Mouse (Mus musculus) hindbrain, embryonic 12.5 days (tissue): ENCODE data around the gene Mrps6. TPM values are rescaled to one million over a fixed set of nuclear protein-coding genes. Genes with fewer than 3 reads are reported as not detected.

Experiments used
- ATAC-seq: fragments of 200-750 bp; cut with Nextera tagmentation; 2 replicates; pipeline ENCODE4 v1.8.0; 2017; ENCODE audit warnings: moderate TSS enrichment; ENCODE audit not compliant: low FRiP score
- H3K27ac ChIP-seq: fragments of 300-500 bp; sonication (generic); 2 replicates; pipeline ENCODE4 v1.5.1; 2016; ENCODE audit warnings: mild to moderate bottlenecking
- H3K27me3 ChIP-seq: fragments of 300-500 bp; sonication (generic); 2 replicates; pipeline ENCODE4 v1.6.1; 2016; ENCODE audit warnings: mild to moderate bottlenecking
- H3K36me3 ChIP-seq: fragments of 300-500 bp; sonication (generic); 2 replicates; pipeline ENCODE4 v1.6.1; 2016; ENCODE audit warnings: mild to moderate bottlenecking
- H3K4me1 ChIP-seq: fragments of 300-500 bp; sonication (generic); 2 replicates; pipeline ENCODE4 v1.6.1; 2016
- H3K4me2 ChIP-seq: fragments of 300-500 bp; sonication (generic); replicated peaks from 2 replicates; pipeline ENCODE4 v1.6.1; 2016; ENCODE audit warnings: mild to moderate bottlenecking
- H3K4me3 ChIP-seq: fragments of 300-500 bp; sonication (generic); 2 replicates; pipeline ENCODE4 v1.5.1; 2016; ENCODE audit warnings: mild to moderate bottlenecking
- H3K9ac ChIP-seq: fragments of 300-500 bp; sonication (generic); 2 replicates; pipeline ENCODE4 v1.6.1; 2016; ENCODE audit warnings: mild to moderate bottlenecking, moderate library complexity
- H3K9me3 ChIP-seq: fragments of 300-500 bp; sonication (generic); replicated peaks from 2 replicates; pipeline ENCODE4 v1.6.1; 2016; ENCODE audit warnings: mild to moderate bottlenecking
- WGBS: fragments of 180-500 bp; shearing (Covaris S2); methylation state at CpG from one replicate; pipeline ENCODE4 v1.1.7; 2016; 5-methylcytosine and 5-hydroxymethylcytosine counted together
- polyA plus RNA-seq: library from polyadenylated mRNA; unstranded; fragments of >200 nt; fragmentation: Nextera tagmentation; extraction: Ambion mirVana; gene quantifications from 2 replicates; pipeline ENCODE4 v1.2.1, GENCODE M21; 2016

Mrps6 gene
- polyA plus RNA-seq, 1 experiment from 2014 or later: 139 TPM

DNA sequence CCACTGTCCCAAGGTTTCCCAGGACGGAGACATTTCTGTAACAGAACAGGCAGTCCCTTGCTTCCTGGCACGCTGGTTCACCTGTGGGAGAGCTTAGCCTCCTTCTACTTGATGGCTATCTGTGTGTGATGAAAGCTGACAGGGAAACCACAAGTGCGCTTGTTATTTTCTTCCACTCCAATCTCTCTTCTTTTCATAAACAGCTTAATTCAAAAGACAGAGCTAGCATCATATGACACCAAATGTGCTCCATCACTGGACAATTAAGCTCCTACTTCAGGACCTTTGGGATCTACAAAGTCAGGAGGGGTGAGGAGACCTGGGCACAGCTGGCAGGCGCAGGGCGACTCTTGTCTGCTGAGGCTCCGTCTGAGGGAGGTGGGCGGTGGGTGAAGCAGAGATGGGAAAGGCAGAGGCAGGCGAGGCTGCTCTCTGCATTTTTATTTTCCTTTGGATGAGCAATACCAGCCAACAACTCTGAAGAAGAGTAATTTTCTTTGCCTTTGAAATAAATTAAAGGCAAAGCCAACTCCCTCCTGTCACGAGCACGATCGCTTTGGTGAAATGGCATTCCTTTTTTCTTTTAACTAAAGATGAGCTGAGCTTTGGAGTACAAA is 76.2 kb downstream of the Mrps6 start:
- ATAC-seq: no peak
- Histone ChIP-seq H3K4me1 (peaks cover 11% of the 10 kb centered on the region), H3K9ac (no peak overlapping the region), H3K4me3 (no peak overlapping the region), H3K27ac (no peak overlapping the region), H3K27me3 (no peaks in the 10 kb centered on the region), H3K4me2 (no peak overlapping the region), H3K9me3 (no peaks in the 10 kb centered on the region), H3K36me3 (no peaks in the 10 kb centered on the region)
- WGBS: 85% methylated on average over 11 of the region's 11 CpGs

GRCm38 (mm10) chr16:92136275-92136674 is 78.2 kb downstream of the Mrps6 start:
- Histone ChIP-seq H3K27ac (no peak overlapping the region), H3K4me1 (peaks cover 27% of the 10 kb centered on the region), H3K9ac (no peak overlapping the region), H3K4me3 (no peak overlapping the region), H3K36me3 (no peaks in the 10 kb centered on the region), H3K9me3 (no peaks in the 10 kb centered on the region), H3K27me3 (no peaks in the 10 kb centered on the region), H3K4me2 (no peak overlapping the region)
- 89% methylated on average over 15 of the region's 15 CpGs for WGBS
- no peak for ATAC-seq

- ATAC-seq: no peak
- H3K27ac ChIP-seq: peak overlapping the region; percentile 70
- no peak overlapping the region for H3K9ac ChIP-seq
- no peak overlapping the region for H3K4me2 ChIP-seq
- WGBS: 32% methylated on average over 15 of the region's 15 CpGs
- no peaks in the 10 kb centered on the region for H3K27me3 ChIP-seq
- no peaks in the 10 kb centered on the region for H3K9me3 ChIP-seq
- peaks cover 46% of the 10 kb centered on the region for H3K4me1 ChIP-seq
- no peak overlapping the region for H3K4me3 ChIP-seq
- no peaks in the 10 kb centered on the region for H3K36me3 ChIP-seq
Observed at GRCm38 (mm10) chr16:92139386-92140261, 81.6 kb downstream of the Mrps6 start.

- no peak overlapping the region for H3K4me2 ChIP-seq
- no peaks in the 10 kb centered on the region for H3K36me3 ChIP-seq
- H3K9ac ChIP-seq: no peak overlapping the region
- peak overlapping the region; percentile 31; the same call in 1 of the 2 replicates for H3K27ac ChIP-seq
- no peak for ATAC-seq
- H3K9me3 ChIP-seq: no peaks in the 10 kb centered on the region
- 55% methylated on average over 9 of the region's 9 CpGs for WGBS
- H3K4me1 ChIP-seq: peaks cover 43% of the 10 kb centered on the region
- no peak overlapping the region for H3K4me3 ChIP-seq
- no peaks in the 10 kb centered on the region for H3K27me3 ChIP-seq
Observed at GRCm38 (mm10) chr16:92140328-92140727, 82.3 kb downstream of the Mrps6 start.

DNA sequence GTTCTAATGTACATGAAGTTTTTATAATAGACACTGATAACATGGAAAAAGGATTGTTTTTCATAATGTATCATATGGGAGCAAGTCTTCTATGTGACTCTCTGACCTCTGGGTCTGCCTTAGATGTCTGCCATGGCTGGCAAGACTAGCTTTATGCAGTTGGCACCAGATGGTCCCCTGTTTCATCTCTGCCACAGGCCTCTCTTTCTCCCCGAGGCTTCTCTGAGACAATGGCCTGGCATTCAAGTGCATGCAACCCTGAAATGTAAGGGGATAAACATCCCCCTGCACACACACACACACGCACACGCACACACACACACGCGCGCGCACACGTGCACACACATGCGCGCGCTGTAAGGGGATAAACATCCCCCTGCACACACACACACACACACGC is 83.0 kb downstream of the Mrps6 start:
- H3K4me3 ChIP-seq: no peak overlapping the region
- no peak overlapping the region for H3K9ac ChIP-seq
- peak; percentile 26; the same call in 1 of the 2 replicates for ATAC-seq
- H3K27me3 ChIP-seq: no peaks in the 10 kb centered on the region
- H3K27ac ChIP-seq: no peak overlapping the region; the same call in 1 of the 2 replicates
- no peaks in the 10 kb centered on the region for H3K36me3 ChIP-seq
- H3K4me1 ChIP-seq: peaks cover 41% of the 10 kb centered on the region
- H3K9me3 ChIP-seq: no peaks in the 10 kb centered on the region
- 87% methylated on average over 12 of the region's 12 CpGs for WGBS
- H3K4me2 ChIP-seq: no peak overlapping the region

- Histone ChIP-seq H3K9ac (no peak overlapping the region), H3K9me3 (no peaks in the 10 kb centered on the region), H3K4me1 (peaks cover 41% of the 10 kb centered on the region), H3K4me2 (no peak overlapping the region), H3K27me3 (no peaks in the 10 kb centered on the region), H3K36me3 (no peaks in the 10 kb centered on the region), H3K27ac (peak overlapping the region; percentile 64; the same call in 1 of the 2 replicates), H3K4me3 (no peak overlapping the region)
- WGBS: 50% methylated on average over 9 of the region's 9 CpGs
- ATAC-seq: peak; percentile 29; the same call in 1 of the 2 replicates
Observed at GRCm38 (mm10) chr16:92142426-92143012, 84.4 kb downstream of the Mrps6 start.

DNA sequence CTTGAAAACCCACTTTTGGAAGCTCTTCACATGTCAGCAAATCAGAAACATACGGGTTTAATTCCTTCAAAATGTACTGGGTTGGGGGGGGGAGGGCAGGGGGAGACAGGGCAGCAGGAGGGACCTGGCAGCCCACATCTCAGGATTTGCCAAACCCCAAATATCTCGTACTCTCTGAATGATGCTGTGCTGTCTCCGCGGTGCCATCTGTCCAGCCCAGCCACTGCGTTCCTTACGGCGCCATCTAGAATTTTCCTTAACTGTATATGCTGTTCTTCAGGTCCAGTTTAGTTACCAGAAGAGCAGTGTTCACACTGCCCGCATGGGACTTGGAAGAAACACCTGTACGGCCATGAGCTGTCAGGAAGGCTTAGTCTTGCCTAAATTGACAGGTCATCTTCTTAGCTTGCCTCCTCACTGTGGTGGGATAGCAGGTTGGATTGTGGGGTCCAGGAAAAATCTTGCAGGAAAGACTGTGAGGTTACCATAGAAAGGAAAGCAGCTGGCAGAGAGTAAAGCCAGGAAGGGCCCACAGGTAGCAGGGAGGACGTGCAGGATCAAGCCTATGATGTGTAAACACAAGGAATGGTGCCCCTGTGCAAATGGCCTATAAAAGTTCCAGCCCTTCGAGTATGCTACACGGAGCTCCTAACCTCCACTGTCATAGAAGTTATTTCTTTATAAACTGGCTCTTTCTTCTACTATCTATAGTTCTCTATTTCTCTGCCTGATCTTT is 89.7 kb downstream of the Mrps6 start:
- WGBS: 88% methylated on average over 12 of the region's 12 CpGs
- no peak for ATAC-seq

GRCm38 (mm10) chr16:92148367-92148728 is 90.3 kb downstream of the Mrps6 start:
- Histone ChIP-seq H3K27me3 (no peaks in the 10 kb centered on the region), H3K27ac (no peak overlapping the region), H3K4me1 (peaks cover 6% of the 10 kb centered on the region; the same call in 1 of the 2 replicates)

More for the DNA sequence above, 89.7 kb downstream of the Mrps6 start:
- H3K4me3 ChIP-seq: no peak overlapping the region
- H3K4me2 ChIP-seq: no peak overlapping the region
- no peak overlapping the region for H3K27ac ChIP-seq
- H3K27me3 ChIP-seq: no peaks in the 10 kb centered on the region
- no peak overlapping the region for H3K9ac ChIP-seq
- H3K9me3 ChIP-seq: no peaks in the 10 kb centered on the region
- H3K36me3 ChIP-seq: no peaks in the 10 kb centered on the region
- H3K4me1 ChIP-seq: peaks cover 10% of the 10 kb centered on the region

GRCm38 (mm10) chr16:92150975-92151374 is 92.9 kb downstream of the Mrps6 start:
- Histone ChIP-seq H3K27me3 (no peaks in the 10 kb centered on the region), H3K36me3 (no peaks in the 10 kb centered on the region), H3K4me3 (no peak overlapping the region), H3K9ac (no peak overlapping the region), H3K4me1 (peaks cover 6% of the 10 kb centered on the region; the same call in 1 of the 2 replicates), H3K27ac (no peak overlapping the region), H3K4me2 (no peak overlapping the region), H3K9me3 (no peaks in the 10 kb centered on the region)
- 69% methylated on average over 4 of the region's 4 CpGs for WGBS
- ATAC-seq: no peak

More at GRCm38 (mm10) chr16:92148367-92148728, 90.3 kb downstream of the Mrps6 start:
- Histone ChIP-seq H3K9ac (no peak overlapping the region), H3K36me3 (no peaks in the 10 kb centered on the region), H3K4me2 (no peak overlapping the region), H3K4me3 (no peak overlapping the region), H3K9me3 (no peaks in the 10 kb centered on the region)
- no peak for ATAC-seq
- WGBS: 92% methylated on average over 2 of the region's 2 CpGs

- peak overlapping the region; percentile 89 for H3K4me2 ChIP-seq
- peak overlapping the region; percentile 73 for H3K27ac ChIP-seq
- H3K27me3 ChIP-seq: no peaks in the 10 kb centered on the region
- peak; percentile 64 for ATAC-seq
- WGBS: 2% methylated on average over 14 of the region's 14 CpGs
- peaks cover 17% of the 10 kb centered on the region for H3K4me1 ChIP-seq
- H3K4me3 ChIP-seq: peak overlapping the region; percentile 44
- peak overlapping the region; percentile 61 for H3K9ac ChIP-seq
- H3K36me3 ChIP-seq: no peaks in the 10 kb centered on the region
- no peaks in the 10 kb centered on the region for H3K9me3 ChIP-seq
Observed at GRCm38 (mm10) chr16:92158021-92158455, 100.0 kb downstream of the Mrps6 start.

GRCm38 (mm10) chr16:92158461-92159091 is 100.5 kb downstream of the Mrps6 start:
- peaks cover 17% of the 10 kb centered on the region for H3K4me1 ChIP-seq
- 3% methylated on average over 30 of the region's 30 CpGs for WGBS
- H3K27me3 ChIP-seq: no peaks in the 10 kb centered on the region
- H3K9ac ChIP-seq: peak overlapping the region; percentile 61
- H3K9me3 ChIP-seq: no peaks in the 10 kb centered on the region
- peak overlapping the region; percentile 89 for H3K4me2 ChIP-seq
- peak overlapping the region; percentile 73 for H3K27ac ChIP-seq
- H3K36me3 ChIP-seq: no peaks in the 10 kb centered on the region
- ATAC-seq: peak; percentile 93
- H3K4me3 ChIP-seq: peak overlapping the region; percentile 44
